Mouse (Mus musculus) intestine, embryonic 16.5 days (tissue): ENCODE data around the gene Cds2. TPM values are rescaled to one million over a fixed set of nuclear protein-coding genes. Genes with fewer than 3 reads are reported as not detected.

ENCODE experiments used
- ATAC-seq: fragments of 200-750 bp; cut with Nextera tagmentation; 2 replicates; pipeline ENCODE4 v1.8.0; 2017; ENCODE audit warnings: moderate TSS enrichment, moderate library complexity
- H3K27ac ChIP-seq: fragments of 300-500 bp; sonication (generic); 2 replicates; pipeline ENCODE4 v1.5.1; 2014; ENCODE audit warnings: mild to moderate bottlenecking, low read length
- H3K27me3 ChIP-seq: fragments of 300-500 bp; sonication (generic); replicated peaks from 2 replicates; pipeline ENCODE4 v1.6.1; 2014; ENCODE audit warnings: low read length, control low read depth, mixed read lengths; ENCODE audit not compliant: control insufficient read depth, insufficient read depth
- H3K36me3 ChIP-seq: fragments of 300-500 bp; sonication (generic); 2 replicates; pipeline ENCODE4 v1.6.1; 2014; ENCODE audit warnings: low read length, control low read depth; ENCODE audit not compliant: control insufficient read depth, insufficient read depth
- H3K4me1 ChIP-seq: fragments of 300-500 bp; sonication (generic); 2 replicates; pipeline ENCODE4 v1.6.1; 2014; ENCODE audit warnings: low read length, control low read depth, mixed read lengths; ENCODE audit not compliant: control insufficient read depth, insufficient read depth
- H3K4me2 ChIP-seq: fragments of 300-500 bp; sonication (generic); 2 replicates; pipeline ENCODE4 v1.6.1; 2014; ENCODE audit warnings: low read depth, low read length, control low read depth
- H3K4me3 ChIP-seq: fragments of 300-500 bp; sonication (generic); 2 replicates; pipeline ENCODE4 v1.5.1; 2014; ENCODE audit warnings: mild to moderate bottlenecking, low read length
- H3K9ac ChIP-seq: fragments of 300-500 bp; sonication (generic); 2 replicates; pipeline ENCODE4 v1.6.1; 2014; ENCODE audit warnings: low read depth, low read length
- H3K9me3 ChIP-seq: fragments of 300-500 bp; sonication (generic); 2 replicates; pipeline ENCODE4 v1.6.1; 2016; ENCODE audit warnings: low read length, control low read depth; ENCODE audit not compliant: control insufficient read depth
- WGBS: fragments of 180-500 bp; shearing (Covaris S2); extraction: QIAGEN DNeasy Blood & Tissue Kit; methylation state at CpG from one replicate; pipeline ENCODE4 v1.1.7; 2014; 5-methylcytosine and 5-hydroxymethylcytosine counted together
- polyA plus RNA-seq: library from polyadenylated mRNA; unstranded; fragments of >200 nt; fragmentation: Nextera tagmentation; extraction: Ambion mirVana; gene quantifications from 2 replicates; pipeline ENCODE4 v1.2.1, GENCODE M21; 2015

The Cds2 gene
- polyA plus RNA-seq, 1 experiment from 2014 or later: 20.5 TPM

GRCm38 (mm10) chr2:132317178-132317577 is 54.2 kb downstream of the Cds2 start:
- WGBS: 85% methylated on average over 1 of the region's 1 CpGs
- no peaks in the 10 kb centered on the region for H3K4me1 ChIP-seq
- no peaks in the 10 kb centered on the region for H3K36me3 ChIP-seq
- H3K4me3 ChIP-seq: no peak overlapping the region
- H3K27me3 ChIP-seq: no peaks in the 10 kb centered on the region
- H3K4me2 ChIP-seq: no peak overlapping the region
- ATAC-seq: no peak
- no peak overlapping the region for H3K9ac ChIP-seq
- H3K9me3 ChIP-seq: no peaks in the 10 kb centered on the region
- H3K27ac ChIP-seq: no peak overlapping the region

GRCm38 (mm10) chr2:132320516-132320915 is 57.6 kb downstream of the Cds2 start:
- WGBS: 73% methylated on average over 5 of the region's 5 CpGs
- no peaks in the 10 kb centered on the region for H3K9me3 ChIP-seq
- ATAC-seq: no peak
- no peak overlapping the region for H3K4me2 ChIP-seq
- no peak overlapping the region for H3K9ac ChIP-seq
- H3K4me3 ChIP-seq: no peak overlapping the region
- no peaks in the 10 kb centered on the region for H3K36me3 ChIP-seq
- no peak overlapping the region for H3K27ac ChIP-seq
- no peaks in the 10 kb centered on the region for H3K27me3 ChIP-seq
- no peaks in the 10 kb centered on the region for H3K4me1 ChIP-seq

GRCm38 (mm10) chr2:132323541-132323940 is 60.6 kb downstream of the Cds2 start:
- H3K4me2 ChIP-seq: no peak overlapping the region
- 56% methylated on average over 4 of the region's 4 CpGs for WGBS
- H3K27ac ChIP-seq: no peak overlapping the region
- H3K9ac ChIP-seq: no peak overlapping the region
- H3K36me3 ChIP-seq: no peaks in the 10 kb centered on the region
- no peak for ATAC-seq
- H3K4me3 ChIP-seq: no peak overlapping the region
- H3K27me3 ChIP-seq: no peaks in the 10 kb centered on the region
- no peaks in the 10 kb centered on the region for H3K4me1 ChIP-seq
- no peaks in the 10 kb centered on the region for H3K9me3 ChIP-seq

- H3K4me3 ChIP-seq: no peak overlapping the region
- WGBS: 76% methylated on average over 2 of the region's 2 CpGs
Measured at GRCm38 (mm10) chr2:132337202-132337601, 74.3 kb downstream of the Cds2 start.

GRCm38 (mm10) chr2:132340350-132340749 is 77.4 kb downstream of the Cds2 start:
- Histone ChIP-seq H3K9me3 (no peaks in the 10 kb centered on the region), H3K27me3 (no peaks in the 10 kb centered on the region), H3K9ac (no peak overlapping the region), H3K27ac (no peak overlapping the region), H3K36me3 (no peaks in the 10 kb centered on the region), H3K4me2 (no peak overlapping the region), H3K4me3 (no peak overlapping the region), H3K4me1 (no peaks in the 10 kb centered on the region)
- ATAC-seq: no peak
- WGBS: 61% methylated on average over 2 of the region's 2 CpGs

More at GRCm38 (mm10) chr2:132337202-132337601, 74.3 kb downstream of the Cds2 start:
- no peaks in the 10 kb centered on the region for H3K27me3 ChIP-seq
- no peak for ATAC-seq
- no peak overlapping the region for H3K27ac ChIP-seq
- no peaks in the 10 kb centered on the region for H3K36me3 ChIP-seq
- H3K4me1 ChIP-seq: no peaks in the 10 kb centered on the region
- H3K9ac ChIP-seq: no peak overlapping the region
- H3K9me3 ChIP-seq: no peaks in the 10 kb centered on the region
- H3K4me2 ChIP-seq: no peak overlapping the region

- 92% methylated on average over 3 of the region's 3 CpGs for WGBS
- no peaks in the 10 kb centered on the region for H3K36me3 ChIP-seq
- no peaks in the 10 kb centered on the region for H3K27me3 ChIP-seq
- no peak overlapping the region for H3K9ac ChIP-seq
- H3K27ac ChIP-seq: no peak overlapping the region
- no peak for ATAC-seq
- H3K9me3 ChIP-seq: no peaks in the 10 kb centered on the region
- H3K4me3 ChIP-seq: no peak overlapping the region
- H3K4me1 ChIP-seq: no peaks in the 10 kb centered on the region
- no peak overlapping the region for H3K4me2 ChIP-seq
Measured at GRCm38 (mm10) chr2:132341293-132341692, 78.3 kb downstream of the Cds2 start.

GRCm38 (mm10) chr2:132343846-132344245 is 80.9 kb downstream of the Cds2 start:
- no peak overlapping the region for H3K4me3 ChIP-seq
- no peak overlapping the region for H3K4me2 ChIP-seq
- H3K27me3 ChIP-seq: no peaks in the 10 kb centered on the region
- ATAC-seq: no peak
- WGBS: 89% methylated on average over 11 of the region's 11 CpGs
- no peaks in the 10 kb centered on the region for H3K36me3 ChIP-seq
- H3K27ac ChIP-seq: no peak overlapping the region
- H3K9me3 ChIP-seq: no peaks in the 10 kb centered on the region
- no peaks in the 10 kb centered on the region for H3K4me1 ChIP-seq
- no peak overlapping the region for H3K9ac ChIP-seq

Other genes with a start within 250 kb of the Cds2 start
- gene Rassf2, start 232.9 kb upstream of the Cds2 start, polyA plus RNA-seq: 8.2 and 9.0 TPM in 2 replicates
- gene Slc23a2, start 118.0 kb upstream of the Cds2 start, polyA plus RNA-seq: 12.0 and 13.5 TPM in 2 replicates
- 46.1 and 48.4 TPM in 2 replicates for gene Tmem230, start 15.3 kb upstream of the Cds2 start, polyA plus RNA-seq
- 189 and 217 TPM in 2 replicates for gene Pcna, start 9.8 kb upstream of the Cds2 start, polyA plus RNA-seq
- gene Prokr2, start 122.3 kb downstream of the Cds2 start, polyA plus RNA-seq: 0.17 and 0.18 TPM in 2 replicates